Mouse (Mus musculus) Muller cell, postnatal 12 days (primary cell): ENCODE results near the gene U2af1l4.

ENCODE experiments used
- DNase-seq: peaks from one replicate; pipeline ENCODE4 v3.0.0-alpha.2; 2015; ENCODE audit errors: inconsistent ontology term

Gene U2af1l4

GRCm38 (mm10) chr7:30552102-30553020, 10.7 kb upstream of the U2af1l4 start, which contains the start of the genes Hspb6 and Proser3:
Hspb6 (plus strand) TSS chr7:30552178.
Proser3 (minus strand) TSS chr7:30552299.
- DNase-seq = peak; percentile 97

GRCm38 (mm10) chr7:30553021-30553589, 10.0 kb upstream of the U2af1l4 start:
- peak; percentile 76 for DNase-seq

GRCm38 (mm10) chr7:30553810-30554584, 9.1 kb upstream of the U2af1l4 start:
- no peak for DNase-seq

GRCm38 (mm10) chr7:30556894-30557536, 6.1 kb upstream of the U2af1l4 start:
- no peak for DNase-seq

- DNase-seq = no peak
Observed at GRCm38 (mm10) chr7:30557901-30558514, 5.1 kb upstream of the U2af1l4 start.

- DNase-seq = no peak
Observed at GRCm38 (mm10) chr7:30558656-30559442, 4.3 kb upstream of the U2af1l4 start.

- peak; percentile 99 for DNase-seq
Observed at GRCm38 (mm10) chr7:30559443-30559954, 3.6 kb upstream of the U2af1l4 start, which contains the start of gene Lin37. Lin37 (minus strand) TSS chr7:30559838.

- DNase-seq = no peak
Observed at GRCm38 (mm10) chr7:30560296-30560695, 2.8 kb upstream of the U2af1l4 start.

- no peak for DNase-seq
Observed at GRCm38 (mm10) chr7:30562526-30563116, 480 bp upstream of the U2af1l4 start.

- DNase-seq = no peak
Observed at GRCm38 (mm10) chr7:30563906-30564280, 792 bp downstream of the U2af1l4 start.

GRCm38 (mm10) chr7:30564970-30565571, 2.0 kb downstream of the U2af1l4 start, which contains the start of gene Igflr1:
Igflr1 (plus strand) TSS chr7:30565427.
- no peak for DNase-seq

- DNase-seq = no peak
Observed at GRCm38 (mm10) chr7:30566033-30566432, 2.9 kb downstream of the U2af1l4 start.

GRCm38 (mm10) chr7:30567555-30567954, 4.5 kb downstream of the U2af1l4 start:
- DNase-seq = no peak

GRCm38 (mm10) chr7:30572389-30572788, 9.3 kb downstream of the U2af1l4 start:
- no peak for DNase-seq

GRCm38 (mm10) chr7:30572969-30573368, 9.9 kb downstream of the U2af1l4 start:
- no peak for DNase-seq

- no peak for DNase-seq
Observed at GRCm38 (mm10) chr7:30579950-30580349, 16.8 kb downstream of the U2af1l4 start.

- no peak for DNase-seq
Observed at GRCm38 (mm10) chr7:30581547-30581946, 18.4 kb downstream of the U2af1l4 start.

- DNase-seq = no peak
Observed at GRCm38 (mm10) chr7:30584339-30584738, 21.2 kb downstream of the U2af1l4 start.

- no peak for DNase-seq
Observed at GRCm38 (mm10) chr7:30585170-30585569, 22.1 kb downstream of the U2af1l4 start.
